Mouse (Mus musculus) kidney, postnatal 10 days (tissue): ENCODE data around the gene Nags.
"Not testable (repeated sequence)": the region's sequence is repeated elsewhere in the genome, so short reads cannot be mapped to it uniquely, and the experiment has no call there.

Experiments
- DNase-seq: peaks from one replicate; pipeline ENCODE4 v3.0.0; 2021; ENCODE audit warnings: mixed read lengths

The Nags gene

GRCm38 (mm10) chr11:102158024-102158423 lies 12.7 kb downstream of the Nags start:
- DNase-seq = not testable (repeated sequence)

- no peak for DNase-seq
These were observed 14.5 kb downstream of the Nags start for GRCm38 (mm10) chr11:102159781-102160180.

GRCm38 (mm10) chr11:102165971-102166722 lies 20.8 kb downstream of the Nags start:
- DNase-seq = no peak

GRCm38 (mm10) chr11:102167539-102167938 lies 22.2 kb downstream of the Nags start:
- DNase-seq = no peak

GRCm38 (mm10) chr11:102168689-102169088 lies 23.4 kb downstream of the Nags start:
- no peak for DNase-seq

- DNase-seq = no peak
These were observed 34.5 kb downstream of the Nags start for GRCm38 (mm10) chr11:102179836-102180235.

- DNase-seq = no peak
These were observed 38.9 kb downstream of the Nags start for GRCm38 (mm10) chr11:102184253-102184645.

- DNase-seq = peak; percentile 98
These were observed 39.6 kb downstream of the Nags start, which contains the start of gene Lsm12 for GRCm38 (mm10) chr11:102184646-102185495. Lsm12 (minus strand) TSS chr11:102185296.

GRCm38 (mm10) chr11:102185677-102186076 lies 40.4 kb downstream of the Nags start:
- no peak for DNase-seq

GRCm38 (mm10) chr11:102186235-102186634 lies 40.9 kb downstream of the Nags start:
- no peak for DNase-seq

GRCm38 (mm10) chr11:102188980-102189379 lies 43.7 kb downstream of the Nags start:
- no peak for DNase-seq

GRCm38 (mm10) chr11:102189461-102190436 lies 44.4 kb downstream of the Nags start, which contains the start of gene G6pc3:
G6pc3 (plus strand) TSS chr11:102189620.
- DNase-seq = peak; percentile 95

GRCm38 (mm10) chr11:102190848-102191247 lies 45.5 kb downstream of the Nags start:
- DNase-seq = no peak

GRCm38 (mm10) chr11:102193657-102194440 lies 48.5 kb downstream of the Nags start:
- peak; percentile 7 for DNase-seq

GRCm38 (mm10) chr11:102196018-102196797 lies 50.9 kb downstream of the Nags start:
- DNase-seq = peak; percentile 8

GRCm38 (mm10) chr11:102198245-102198644 lies 52.9 kb downstream of the Nags start:
- DNase-seq = no peak
